Comparison of ENCODE assay signal across 8 mouse cellular contexts in the genomic region with DNA sequence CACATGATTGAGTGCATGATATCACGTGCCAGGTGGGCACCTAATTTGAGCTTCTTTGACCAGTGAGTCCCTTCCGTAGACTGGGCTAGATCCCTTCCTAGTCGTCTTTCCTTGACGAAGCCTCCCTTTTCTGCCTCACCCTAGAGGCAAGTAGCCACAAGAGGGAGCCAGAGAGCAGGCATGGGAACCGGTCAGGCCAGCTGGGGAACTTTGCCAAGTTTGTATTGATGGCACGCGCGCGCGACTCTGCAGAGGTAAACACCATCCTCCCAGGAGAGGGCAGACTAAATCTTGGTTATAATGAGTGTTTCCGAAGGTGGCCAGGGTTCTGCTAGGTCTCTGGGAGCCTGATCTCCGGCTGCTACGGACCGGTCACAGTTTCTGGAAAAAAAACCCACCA. TPM values are rescaled to one million over a fixed set of nuclear protein-coding genes. Genes with fewer than 3 reads are reported as not detected.
DNase-seq lines count a peak whose midpoint lies in the region; ATAC-seq lines count a peak whose summit lies in the region.

No protein-coding gene starts in this region.

- H3K9me3 ChIP-seq in hindbrain, embryonic 13.5 days: no peaks in the 10 kb centered on the region

- H3K4me2 ChIP-seq in hindbrain, embryonic 13.5 days: peak overlapping the region; percentile 25

- under 1% methylated on average over 14 of the region's 14 CpGs for WGBS in hindbrain, embryonic 13.5 days

- peak; percentile 12; the same call in 1 of the 2 replicates for ATAC-seq in hindbrain, embryonic 13.5 days (ENCODE audit: low FRiP score)

- H3K27ac ChIP-seq in hindbrain, embryonic 13.5 days: no peak overlapping the region; the same call in 1 of the 2 replicates

- H3K9ac ChIP-seq in hindbrain, embryonic 13.5 days: no peak overlapping the region

- peak; percentile 18 for DNase-seq in R1 (ENCODE audit: low read depth, low spot score)
- peak; percentile 98 to 100 for DNase-seq in cerebellum, postnatal 14 days
- peak; percentile 88 to 94 for DNase-seq in frontal cortex, postnatal 25 days (ENCODE audit: low spot score in 2 of 2)
- peak; percentile 90 to 99 for DNase-seq in layer of hippocampus, postnatal 25 days (ENCODE audit: extremely low spot score in 1 of 2, low spot score in 1 of 2)
- DNase-seq in lung, postnatal 14 days: peak; percentile 99
- peak; percentile 97 for DNase-seq in retina, embryonic 14.5 days (ENCODE audit: low spot score)
- peak; percentile 86 for DNase-seq in urinary bladder, adult 2 months (ENCODE audit: low spot score)

- H3K36me3 ChIP-seq in hindbrain, embryonic 13.5 days: no peaks in the 10 kb centered on the region

- peaks cover 36% of the 10 kb centered on the region for H3K27me3 ChIP-seq in hindbrain, embryonic 13.5 days

- peaks cover 57% of the 10 kb centered on the region for H3K4me1 ChIP-seq in hindbrain, embryonic 13.5 days (replicated peaks)

- no peak overlapping the region for H3K4me3 ChIP-seq in hindbrain, embryonic 13.5 days

RNA-seq across cellular contexts. Expression of a gene that starts 1.9 kb away (rescaled TPM):
- polyA plus RNA-seq in hindbrain, embryonic 13.5 days (2015; fragmentation: Nextera tagmentation; extraction: Ambion mirVana): 0.19 and 0.21 TPM in 2 replicates
- total RNA-seq in layer of hippocampus, postnatal 25 days (2021): under 1 TPM; 0.44 to 0.54 TPM
- polyA plus RNA-seq in urinary bladder, adult 2 months (2012; rRNA removed): 0.04 TPM in 2 replicates

RNA-seq across cellular contexts. Expression of a gene that starts 10.7 kb away (rescaled TPM):
- 6.3 TPM in 2 replicates for polyA plus RNA-seq in hindbrain, embryonic 13.5 days (2015; fragmentation: Nextera tagmentation; extraction: Ambion mirVana)
- 10 to 100 TPM; 15.0 to 17.7 TPM for total RNA-seq in layer of hippocampus, postnatal 25 days (2021)
- 9.2 and 9.3 TPM in 2 replicates for polyA plus RNA-seq in urinary bladder, adult 2 months (2012; rRNA removed)

Comparison
In these comparisons a context has a peak if more than half of its experiments do, and no peak if none do; other contexts are left out.
1. DNase-seq: peak in every context shown above with its lines; median percentile 99 in cerebellum, postnatal 14 days; 99 in lung, postnatal 14 days; 97 in retina, embryonic 14.5 days; 94 in layer of hippocampus, postnatal 25 days; 91 in frontal cortex, postnatal 25 days; 86 in urinary bladder, adult 2 months; 18 in R1.